Mouse (Mus musculus): Measurements from ENCODE around the gene Ubap1l. TPM values are rescaled to one million over a fixed set of nuclear protein-coding genes. Genes with fewer than 3 reads are reported as not detected.

The Ubap1l gene
- polyA plus RNA-seq, 1 experiment, result 0.06 TPM

DNA sequence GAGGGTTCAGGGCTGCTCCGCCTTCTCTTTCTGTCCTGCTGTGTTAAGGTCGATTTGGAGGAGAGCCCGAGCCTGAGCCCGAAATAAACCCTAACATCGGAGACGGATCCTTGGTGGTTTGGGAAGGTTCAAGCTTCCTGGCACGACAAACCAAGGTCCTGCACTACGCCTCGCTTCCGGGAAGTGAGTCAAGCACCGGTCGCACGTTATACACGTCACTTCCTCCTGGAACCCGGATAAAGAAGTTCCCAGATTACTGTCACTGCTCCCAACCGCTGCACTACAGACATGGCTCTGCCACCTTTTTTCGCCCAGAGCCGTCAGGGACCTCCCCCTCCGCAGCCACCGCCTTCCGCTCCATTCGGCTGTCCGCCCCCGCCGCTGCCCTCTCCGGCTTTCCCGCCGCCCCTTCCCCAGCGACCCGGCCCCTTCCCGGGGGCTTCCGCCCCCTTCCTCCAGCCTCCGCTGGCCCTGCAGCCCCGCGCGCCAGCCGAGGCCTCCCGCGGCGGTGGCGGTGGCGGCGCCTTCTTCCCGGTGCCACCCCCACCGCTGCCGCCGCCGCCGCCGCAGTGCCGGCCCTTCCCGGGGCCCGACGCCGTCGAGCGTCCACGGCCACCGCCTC lies 14.9 kb upstream of the Ubap1l start, which contains the start of gene Pdcd7:
Pdcd7 (plus strand) TSS at position 251 of the 622 bp plus-strand sequence.
- TF ChIP-seq GATA1 (IDR thresholded peaks at IDR 0.05; ENCODE audit: low read length), result no peak
- no peak for TF ChIP-seq TAL1 (IDR thresholded peaks at IDR 0.05; ENCODE audit: low read length)
- peaks cover 36% of the 10 kb centered on the region for H3K4me1 ChIP-seq (ENCODE audit: control insufficient read depth)
- peaks cover 2% of the 10 kb centered on the region for H3K27me3 ChIP-seq (ENCODE audit: control insufficient read depth)
- H3K4me3 ChIP-seq (replicated peaks), result peak within 1 kb of the TSS; percentile 85
- H3K36me3 ChIP-seq (ENCODE audit: control insufficient read depth), result peaks cover 5% of the 10 kb centered on the region
- H3K9me3 ChIP-seq (ENCODE audit: control insufficient read depth, low read length), result peaks cover 11% of the 10 kb centered on the region

DNA sequence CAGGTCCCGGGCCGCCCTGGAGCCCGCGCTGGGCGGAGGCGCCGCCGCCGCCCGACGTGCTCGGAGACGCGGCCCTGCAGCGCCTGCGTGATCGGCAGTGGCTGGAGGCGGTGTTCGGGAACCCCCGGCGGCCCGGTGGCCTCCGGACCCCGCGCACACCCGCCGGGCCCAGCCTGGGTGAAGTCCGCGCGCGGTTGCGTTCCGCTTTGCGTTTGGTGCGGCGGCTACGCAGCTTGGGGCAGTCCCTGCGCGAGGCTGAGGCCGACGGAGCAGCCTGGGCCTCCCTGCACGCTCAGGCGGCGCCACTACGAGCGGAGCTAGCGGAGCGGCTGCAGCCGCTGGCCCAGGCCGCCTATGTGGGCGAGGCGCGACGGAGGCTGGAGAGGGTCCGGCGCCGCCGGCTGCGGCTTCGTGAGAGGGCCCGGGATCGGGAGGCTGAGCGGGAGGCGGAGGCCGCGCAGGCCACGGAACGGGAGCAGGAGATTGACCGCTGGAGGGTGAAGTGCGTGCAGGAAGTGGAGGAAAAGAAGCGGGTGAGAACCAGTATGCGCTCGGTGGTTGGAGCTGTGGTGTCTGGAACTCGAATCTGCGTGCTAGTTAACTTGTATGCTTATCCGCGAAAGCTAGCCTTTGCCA lies 14.2 kb upstream of the Ubap1l start:
- TF ChIP-seq GATA1 (IDR thresholded peaks at IDR 0.05; ENCODE audit: low read length), result no peak
- TF ChIP-seq TAL1 (IDR thresholded peaks at IDR 0.05; ENCODE audit: low read length), result no peak
- Histone ChIP-seq H3K36me3 (ENCODE audit: control insufficient read depth) (peaks cover 5% of the 10 kb centered on the region), H3K27me3 (ENCODE audit: control insufficient read depth) (peaks cover 2% of the 10 kb centered on the region), H3K9me3 (ENCODE audit: control insufficient read depth, low read length) (peaks cover 11% of the 10 kb centered on the region), H3K4me1 (ENCODE audit: control insufficient read depth) (peaks cover 36% of the 10 kb centered on the region), H3K4me3 (replicated peaks) (peak overlapping the region; percentile 85)

GRCm38 (mm10) chr9:65347112-65347850 lies 13.6 kb upstream of the Ubap1l start:
- H3K36me3 ChIP-seq (ENCODE audit: control insufficient read depth), result peaks cover 5% of the 10 kb centered on the region
- peaks cover 36% of the 10 kb centered on the region for H3K4me1 ChIP-seq (ENCODE audit: control insufficient read depth)
- H3K4me3 ChIP-seq (replicated peaks), result peak overlapping the region; percentile 85
- TF ChIP-seq GATA1 (IDR thresholded peaks at IDR 0.05; ENCODE audit: low read length) (no peak), TAL1 (IDR thresholded peaks at IDR 0.05; ENCODE audit: low read length) (no peak)
- peaks cover 11% of the 10 kb centered on the region for H3K9me3 ChIP-seq (ENCODE audit: control insufficient read depth, low read length)
- peaks cover 2% of the 10 kb centered on the region for H3K27me3 ChIP-seq (ENCODE audit: control insufficient read depth)

DNA sequence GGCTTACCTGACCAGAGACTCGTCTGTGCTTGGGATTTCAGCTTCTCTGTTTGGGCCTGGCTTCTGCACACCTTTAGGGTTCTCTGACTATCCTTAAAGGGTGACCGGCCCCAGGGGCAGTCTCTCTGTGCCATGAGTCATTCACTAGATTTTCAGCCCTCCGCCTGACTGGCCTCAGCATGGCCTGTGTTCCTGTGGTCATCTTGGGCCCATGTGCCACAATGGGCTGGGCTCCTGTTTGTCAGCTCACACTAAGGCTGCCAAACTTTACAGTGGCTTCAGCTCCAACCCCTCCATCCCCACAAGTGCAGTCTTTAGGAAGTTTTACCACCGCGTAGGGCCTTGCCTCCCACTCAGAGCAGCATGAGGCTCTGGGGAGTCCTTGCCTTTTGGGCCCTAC lies 7.6 kb upstream of the Ubap1l start:
- H3K4me1 ChIP-seq (ENCODE audit: control insufficient read depth), result peaks cover 20% of the 10 kb centered on the region
- no peak for TF ChIP-seq TAL1 (IDR thresholded peaks at IDR 0.05; ENCODE audit: low read length)
- TF ChIP-seq GATA1 (IDR thresholded peaks at IDR 0.05; ENCODE audit: low read length), result no peak
- H3K36me3 ChIP-seq (ENCODE audit: control insufficient read depth), result peaks cover 52% of the 10 kb centered on the region
- H3K27me3 ChIP-seq (ENCODE audit: control insufficient read depth), result no peaks in the 10 kb centered on the region
- H3K4me3 ChIP-seq (replicated peaks), result no peak overlapping the region
- no peaks in the 10 kb centered on the region for H3K9me3 ChIP-seq (ENCODE audit: control insufficient read depth, low read length)

DNA sequence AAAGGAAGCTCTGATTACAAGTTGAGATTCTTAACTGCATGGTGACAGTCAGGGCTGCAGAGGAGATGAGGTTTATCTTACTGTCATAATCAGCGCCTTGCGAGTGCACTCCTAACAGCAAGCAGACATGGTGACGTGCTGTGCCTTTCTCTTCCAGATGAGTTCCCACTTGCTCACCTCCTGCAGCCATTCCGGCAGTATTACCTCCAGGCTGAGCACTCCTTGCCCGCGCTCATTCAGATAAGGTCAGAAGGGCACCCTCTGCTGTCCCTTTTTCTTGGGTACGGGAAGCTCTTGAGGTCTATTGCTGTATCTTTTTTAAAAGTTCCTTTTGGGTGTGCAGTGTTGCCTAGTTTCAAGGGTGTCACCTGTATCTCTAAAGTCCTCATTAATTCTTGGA lies 4.3 kb upstream of the Ubap1l start:
- Histone ChIP-seq H3K27me3 (ENCODE audit: control insufficient read depth) (no peaks in the 10 kb centered on the region), H3K4me3 (replicated peaks) (no peak overlapping the region), H3K36me3 (ENCODE audit: control insufficient read depth) (peaks cover 77% of the 10 kb centered on the region), H3K4me1 (ENCODE audit: control insufficient read depth) (peaks cover 22% of the 10 kb centered on the region), H3K9me3 (ENCODE audit: control insufficient read depth, low read length) (no peaks in the 10 kb centered on the region)
- TF ChIP-seq GATA1 (IDR thresholded peaks at IDR 0.05; ENCODE audit: low read length) (no peak), TAL1 (IDR thresholded peaks at IDR 0.05; ENCODE audit: low read length) (no peak)

GRCm38 (mm10) chr9:65356971-65357370 lies 3.9 kb upstream of the Ubap1l start:
- H3K4me1 ChIP-seq (ENCODE audit: control insufficient read depth), result peaks cover 22% of the 10 kb centered on the region
- TF ChIP-seq TAL1 (IDR thresholded peaks at IDR 0.05; ENCODE audit: low read length), result no peak
- TF ChIP-seq GATA1 (IDR thresholded peaks at IDR 0.05; ENCODE audit: low read length), result no peak
- H3K27me3 ChIP-seq (ENCODE audit: control insufficient read depth), result no peaks in the 10 kb centered on the region
- H3K4me3 ChIP-seq (replicated peaks), result no peak overlapping the region
- H3K9me3 ChIP-seq (ENCODE audit: control insufficient read depth, low read length), result no peaks in the 10 kb centered on the region
- H3K36me3 ChIP-seq (ENCODE audit: control insufficient read depth), result peaks cover 81% of the 10 kb centered on the region

- peaks cover 83% of the 10 kb centered on the region for H3K36me3 ChIP-seq (ENCODE audit: control insufficient read depth)
- no peak overlapping the region for H3K4me3 ChIP-seq (replicated peaks)
- TF ChIP-seq TAL1 (IDR thresholded peaks at IDR 0.05; ENCODE audit: low read length) (peak; percentile 72), GATA1 (IDR thresholded peaks at IDR 0.05; ENCODE audit: low read length) (no peak)
- no peaks in the 10 kb centered on the region for H3K9me3 ChIP-seq (ENCODE audit: control insufficient read depth, low read length)
- H3K4me1 ChIP-seq (ENCODE audit: control insufficient read depth), result peaks cover 19% of the 10 kb centered on the region
- no peaks in the 10 kb centered on the region for H3K27me3 ChIP-seq (ENCODE audit: control insufficient read depth)
These were observed 1.8 kb upstream of the Ubap1l start for GRCm38 (mm10) chr9:65358956-65359480.

DNA sequence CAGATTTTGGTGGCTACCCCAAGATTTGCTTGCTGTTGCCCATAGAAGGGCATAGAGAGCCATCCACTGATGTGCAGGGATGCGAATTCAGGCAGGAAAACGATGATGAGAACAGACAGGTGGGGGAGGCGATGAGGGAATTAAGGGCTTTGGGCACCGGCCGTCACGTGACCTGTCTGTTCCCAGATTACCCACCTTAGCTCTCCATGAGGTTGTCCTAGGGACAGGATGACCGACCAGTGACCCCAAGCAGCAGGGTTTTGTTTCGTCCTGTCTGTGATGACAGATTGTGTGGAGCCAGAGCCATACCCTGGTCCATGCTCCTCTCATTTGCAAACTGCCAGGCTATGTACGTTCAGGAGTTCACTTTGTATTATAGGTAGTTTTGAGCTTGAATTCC lies 2.8 kb downstream of the Ubap1l start:
- no peaks in the 10 kb centered on the region for H3K9me3 ChIP-seq (ENCODE audit: control insufficient read depth, low read length)
- H3K36me3 ChIP-seq (ENCODE audit: control insufficient read depth), result peaks cover 45% of the 10 kb centered on the region
- TF ChIP-seq GATA1 (IDR thresholded peaks at IDR 0.05; ENCODE audit: low read length) (no peak), TAL1 (IDR thresholded peaks at IDR 0.05; ENCODE audit: low read length) (no peak)
- no peaks in the 10 kb centered on the region for H3K27me3 ChIP-seq (ENCODE audit: control insufficient read depth)
- H3K4me1 ChIP-seq (ENCODE audit: control insufficient read depth), result peaks cover 10% of the 10 kb centered on the region
- no peak overlapping the region for H3K4me3 ChIP-seq (replicated peaks)

DNA sequence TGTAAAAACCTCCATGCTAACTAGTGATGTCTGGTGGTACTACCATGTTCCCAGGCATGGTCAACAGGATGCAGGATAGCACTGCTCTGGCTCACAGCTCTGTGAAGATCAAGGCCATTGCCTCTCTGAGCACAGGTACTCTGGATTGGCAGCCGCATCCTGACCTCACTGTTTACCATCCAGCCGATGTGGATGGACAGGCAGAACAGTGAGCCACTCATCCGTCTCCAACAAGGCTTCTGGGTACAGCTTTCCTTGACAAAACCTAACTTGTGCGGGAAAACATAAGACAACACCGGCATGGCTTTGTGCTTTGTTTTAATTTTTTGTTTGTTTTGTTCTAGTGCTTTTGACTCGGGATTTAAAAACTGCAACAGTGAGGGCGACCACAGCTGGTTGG lies 4.9 kb downstream of the Ubap1l start:
- H3K4me1 ChIP-seq (ENCODE audit: control insufficient read depth), result no peaks in the 10 kb centered on the region
- TF ChIP-seq GATA1 (IDR thresholded peaks at IDR 0.05; ENCODE audit: low read length) (no peak), TAL1 (IDR thresholded peaks at IDR 0.05; ENCODE audit: low read length) (no peak)
- peaks cover 30% of the 10 kb centered on the region for H3K36me3 ChIP-seq (ENCODE audit: control insufficient read depth)
- H3K4me3 ChIP-seq (replicated peaks), result no peak overlapping the region
- H3K9me3 ChIP-seq (ENCODE audit: control insufficient read depth, low read length), result no peaks in the 10 kb centered on the region
- no peaks in the 10 kb centered on the region for H3K27me3 ChIP-seq (ENCODE audit: control insufficient read depth)

Measured in erythroblast, embryonic 14.5 days (primary cell).